Mouse (Mus musculus) brown adipose tissue, adult 24 weeks (tissue): Measurements from ENCODE around the gene Fam53b. TPM values are rescaled to one million over a fixed set of nuclear protein-coding genes. Genes with fewer than 3 reads are reported as not detected.

Experiments
- H3K27ac ChIP-seq: fragments of 200-500 bp; replicated peaks from 2 replicates; pipeline ENCODE4 v1.5.1; 2012; ENCODE audit warnings: low read depth, mild to moderate bottlenecking, low read length
- H3K4me1 ChIP-seq: fragments of 200-500 bp; 2 replicates; pipeline ENCODE4 v1.6.1; 2012; ENCODE audit warnings: low read length, mixed read lengths; ENCODE audit not compliant: control insufficient read depth, insufficient read depth, insufficient read length
- H3K4me3 ChIP-seq: fragments of 200-500 bp; 2 replicates; pipeline ENCODE4 v1.5.1; 2012; ENCODE audit warnings: low read depth, mild to moderate bottlenecking, low read length, moderate library complexity; ENCODE audit not compliant: insufficient read depth
- polyA plus RNA-seq: library from polyadenylated mRNA; stranded (reverse); fragments of >200 nt; gene quantifications from 2 replicates; pipeline ENCODE4 v1.2.4, GENCODE M21; 2012; ENCODE audit not compliant: missing spikeins, insufficient read depth, insufficient read length

The Fam53b gene
- polyA plus RNA-seq, 1 experiment = 44.1 TPM

DNA sequence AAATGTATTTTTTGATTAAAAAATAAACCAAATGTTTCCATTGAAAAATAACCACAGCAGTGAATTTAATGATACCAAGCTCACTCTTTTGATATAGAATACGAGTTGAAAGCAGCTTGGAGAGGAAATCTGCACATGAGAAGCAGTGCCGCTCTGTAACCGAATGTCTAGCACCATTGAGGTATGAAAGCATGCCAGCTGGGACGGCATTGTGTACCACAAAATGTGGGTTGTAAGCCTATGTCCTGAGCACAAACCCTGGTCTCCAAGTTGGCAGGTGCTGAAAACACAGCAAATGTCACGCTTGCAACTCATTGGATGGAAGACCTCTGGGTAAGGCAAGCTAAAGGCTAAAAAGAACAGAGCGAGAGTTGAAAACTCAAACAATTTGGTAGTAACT lies 3.4 kb upstream of the Fam53b start:
- Histone ChIP-seq H3K4me3 (no peak overlapping the region), H3K27ac (no peak overlapping the region), H3K4me1 (no peaks in the 10 kb centered on the region)

DNA sequence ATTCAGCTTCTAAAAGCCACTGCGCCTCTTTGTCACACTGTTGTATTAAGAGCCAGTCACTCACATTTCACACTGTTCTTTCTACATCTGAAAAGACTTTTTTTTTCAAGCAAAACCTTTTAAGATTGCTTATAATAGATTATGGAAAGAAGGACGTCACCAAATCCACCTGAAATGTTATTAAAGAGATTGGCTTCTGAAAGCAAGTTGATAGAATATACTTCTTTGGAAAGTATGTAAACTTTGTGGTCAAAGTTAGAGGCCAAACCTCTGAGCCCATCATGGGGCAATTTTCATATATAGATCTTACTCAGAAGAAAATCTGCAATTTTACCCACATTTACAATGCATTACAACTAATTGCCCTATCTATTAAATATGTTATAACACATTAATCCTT lies 2.8 kb upstream of the Fam53b start:
- Histone ChIP-seq H3K27ac (no peak overlapping the region), H3K4me3 (no peak overlapping the region), H3K4me1 (no peaks in the 10 kb centered on the region)

DNA sequence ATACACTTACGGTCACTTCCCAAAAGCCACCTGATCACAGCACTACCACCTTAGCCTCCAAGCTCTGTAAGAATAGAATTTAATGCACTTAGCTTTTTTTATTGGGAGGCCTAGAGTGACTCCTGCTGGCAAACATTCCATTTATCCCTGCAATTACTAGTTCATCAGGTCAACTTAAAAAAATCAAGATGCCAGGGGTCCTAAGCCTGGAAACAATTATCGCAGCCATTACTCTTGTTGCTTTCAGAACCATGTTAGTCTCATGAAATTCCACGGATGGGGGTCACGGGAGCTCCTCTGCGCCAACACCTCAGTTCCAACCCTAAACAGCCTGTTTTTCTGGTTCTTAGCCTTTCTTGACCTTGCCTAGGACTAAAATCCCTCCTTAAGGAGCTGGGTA lies 1.4 kb upstream of the Fam53b start:
- Histone ChIP-seq H3K27ac (no peak overlapping the region), H3K4me3 (no peak overlapping the region), H3K4me1 (no peaks in the 10 kb centered on the region)

DNA sequence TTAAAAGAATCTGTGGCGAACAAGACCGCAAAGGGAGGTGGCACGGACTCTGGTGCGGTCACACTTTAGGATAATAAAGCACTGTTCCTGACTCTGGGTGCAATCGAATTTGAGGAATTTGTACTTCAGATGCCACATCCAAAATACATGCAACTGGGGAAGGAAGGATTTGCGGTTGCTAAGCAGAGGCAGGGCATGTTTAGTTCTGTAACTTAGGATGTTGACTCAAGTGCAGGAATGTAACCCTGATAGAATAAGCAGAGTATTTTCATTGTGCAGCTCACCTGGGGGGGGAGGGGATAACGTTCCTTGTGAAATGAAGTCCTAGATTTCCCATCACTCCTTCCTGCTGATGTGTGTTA lies 384 bp upstream of the Fam53b start:
- peak overlapping the region; percentile 76 for H3K4me3 ChIP-seq
- H3K27ac ChIP-seq = peak overlapping the region; percentile 91
- H3K4me1 ChIP-seq = peaks cover 5% of the 10 kb centered on the region; the same call in 1 of the 2 replicates

DNA sequence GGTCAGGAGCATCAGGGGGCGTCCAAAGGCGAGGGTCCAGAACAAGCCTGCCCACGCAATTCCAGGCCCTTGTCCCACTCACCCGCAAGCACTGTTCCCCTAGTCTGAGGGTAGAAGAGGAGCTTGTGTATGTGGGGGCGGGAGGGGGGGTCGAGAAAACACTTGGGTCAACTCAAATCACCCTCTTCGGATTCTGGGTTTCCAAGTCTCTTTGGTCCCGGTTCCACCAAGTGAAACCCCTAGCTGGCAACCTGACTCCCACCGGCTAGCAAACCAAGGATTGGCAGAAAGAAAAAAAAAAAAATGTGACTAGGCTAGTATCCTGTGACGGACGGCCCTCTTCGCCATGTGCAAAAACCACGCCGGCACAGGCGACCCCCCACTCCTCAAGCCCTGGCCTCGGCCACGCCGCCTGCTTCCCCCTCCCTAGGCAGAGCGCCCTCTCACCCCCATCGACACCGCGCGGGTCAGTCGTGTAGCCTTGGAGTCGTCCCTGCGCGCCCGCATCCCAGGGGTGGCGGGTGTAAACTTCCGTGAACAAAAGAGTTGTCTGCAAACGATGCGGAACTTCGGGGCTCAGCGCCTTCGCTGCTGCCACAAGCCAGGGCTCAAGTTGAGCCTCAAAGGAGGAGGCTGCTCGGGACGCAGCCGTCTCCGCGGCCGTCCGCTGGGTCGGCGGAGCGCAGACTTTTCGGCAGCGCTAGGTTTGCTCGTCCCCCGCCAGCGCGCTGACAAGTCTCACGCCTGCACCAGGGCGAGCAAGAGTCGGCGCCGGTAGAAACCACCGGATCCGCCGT lies 869 bp downstream of the Fam53b start:
- peak overlapping the region; percentile 76 for H3K4me3 ChIP-seq
- H3K4me1 ChIP-seq = peaks cover 14% of the 10 kb centered on the region
- peak overlapping the region; percentile 91 for H3K27ac ChIP-seq

DNA sequence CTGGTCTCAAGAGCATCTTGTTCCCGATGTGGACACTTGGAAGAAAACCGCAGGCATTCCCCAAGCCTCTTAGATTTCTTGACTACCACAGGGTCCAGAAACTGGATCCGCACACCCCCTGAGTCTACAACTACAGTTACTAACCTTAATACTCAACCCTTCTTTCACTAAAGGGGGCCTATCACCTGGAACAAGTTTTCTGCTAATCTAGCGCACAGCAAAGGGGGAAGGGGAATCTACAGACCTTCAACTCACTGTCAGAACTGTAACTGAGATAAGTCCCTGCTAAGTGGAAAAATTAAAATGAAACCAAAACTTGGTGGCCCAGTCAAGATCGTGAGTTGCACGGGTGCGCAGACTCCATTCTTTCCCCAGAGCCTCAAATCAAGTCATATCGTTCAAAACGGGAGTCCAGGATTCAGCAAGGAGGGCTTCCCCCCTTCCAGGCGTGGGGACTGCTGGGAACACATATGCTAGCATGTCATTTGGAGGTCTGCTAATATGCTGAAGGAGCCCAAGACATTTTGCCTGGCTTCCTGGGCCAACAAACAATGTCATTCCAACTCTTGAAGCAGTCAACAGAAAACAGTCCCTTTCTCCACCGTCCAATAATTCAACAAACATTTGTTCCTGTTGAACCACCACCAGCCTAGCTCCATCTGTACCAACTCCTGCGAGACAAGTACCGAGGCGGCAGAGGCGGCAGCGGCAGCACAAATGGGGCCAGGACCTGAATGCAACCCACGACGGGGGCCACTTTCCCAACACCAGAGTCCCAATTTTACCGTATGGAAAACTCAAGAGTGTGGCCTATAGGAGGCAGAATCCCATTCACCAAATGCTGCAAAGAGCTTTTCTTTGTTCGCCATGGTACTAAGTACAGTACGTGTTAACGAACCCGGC lies 1.7 kb downstream of the Fam53b start:
- H3K4me3 ChIP-seq = peak overlapping the region; percentile 76
- peak overlapping the region; percentile 91 for H3K27ac ChIP-seq
- peaks cover 22% of the 10 kb centered on the region for H3K4me1 ChIP-seq

DNA sequence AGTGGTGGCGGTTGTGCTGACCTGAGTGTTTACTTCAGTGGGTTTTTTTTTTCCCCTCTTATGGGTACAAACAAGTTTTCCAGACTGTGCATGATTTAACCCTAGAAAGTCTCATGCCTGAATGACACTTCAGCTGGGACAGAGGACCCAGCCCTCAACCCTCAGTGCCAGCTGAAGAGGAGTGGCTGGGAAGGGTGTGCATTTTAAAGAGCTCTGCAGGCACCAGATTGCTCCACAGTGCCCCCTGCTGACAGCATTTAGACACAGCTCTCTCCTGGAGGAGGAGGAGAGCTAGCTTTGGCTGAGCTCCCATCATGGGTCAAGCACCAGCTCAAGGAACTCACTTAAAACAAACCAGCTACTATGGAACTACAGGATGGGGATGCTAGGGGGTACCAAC lies 2.8 kb downstream of the Fam53b start:
- Histone ChIP-seq H3K27ac (peak overlapping the region; percentile 44), H3K4me1 (peaks cover 32% of the 10 kb centered on the region), H3K4me3 (peak overlapping the region; percentile 30)

DNA sequence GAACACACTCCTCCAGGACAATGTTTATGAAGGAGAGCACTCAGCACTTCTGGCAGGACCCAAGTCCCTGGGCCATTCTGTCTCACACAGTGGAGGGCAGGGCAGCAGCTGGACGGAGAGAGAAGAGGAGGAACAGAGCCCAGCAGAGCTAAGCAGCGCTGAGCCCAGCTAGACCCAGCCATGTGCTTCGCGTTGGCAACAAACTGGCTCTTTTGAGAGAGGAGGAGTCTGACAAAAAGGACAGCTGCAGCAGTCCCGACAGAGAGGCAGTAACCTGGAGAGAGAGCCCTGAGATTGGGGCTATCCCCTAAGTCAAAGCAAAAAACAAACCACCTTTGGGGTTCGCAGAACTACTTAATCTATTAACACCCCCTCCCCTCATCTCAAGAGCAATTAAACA lies 3.3 kb downstream of the Fam53b start:
- H3K4me1 ChIP-seq = peaks cover 37% of the 10 kb centered on the region

DNA sequence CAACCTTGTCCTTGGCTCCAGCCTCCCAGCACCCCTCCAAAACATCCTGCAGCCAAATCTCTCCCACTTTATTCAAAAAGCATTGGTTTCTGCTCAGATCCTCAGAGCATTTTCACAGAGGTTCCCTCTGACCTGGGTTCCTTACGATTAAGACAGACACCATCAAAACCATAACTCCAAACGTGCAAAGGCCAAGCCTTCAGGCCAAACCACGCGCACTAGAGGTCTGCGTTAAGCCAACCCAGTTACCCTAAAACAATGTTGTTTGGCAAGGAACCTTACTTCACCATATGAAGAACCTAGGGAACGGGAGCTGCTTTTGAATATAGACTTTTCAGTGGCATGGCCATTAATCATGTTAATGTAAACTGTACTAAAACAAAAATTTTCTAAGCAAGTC lies 4.0 kb downstream of the Fam53b start:
- H3K4me3 ChIP-seq = 0 out of 2 replicates have a peak overlapping the region, but pooled peaks have one; percentile 7
- peaks cover 42% of the 10 kb centered on the region for H3K4me1 ChIP-seq
- peak overlapping the region; percentile 33 for H3K27ac ChIP-seq

More for the DNA sequence above, 3.3 kb downstream of the Fam53b start:
- Histone ChIP-seq H3K4me3 (0 out of 2 replicates have a peak overlapping the region, but pooled peaks have one; percentile 3), H3K27ac (peak overlapping the region; percentile 33)

DNA sequence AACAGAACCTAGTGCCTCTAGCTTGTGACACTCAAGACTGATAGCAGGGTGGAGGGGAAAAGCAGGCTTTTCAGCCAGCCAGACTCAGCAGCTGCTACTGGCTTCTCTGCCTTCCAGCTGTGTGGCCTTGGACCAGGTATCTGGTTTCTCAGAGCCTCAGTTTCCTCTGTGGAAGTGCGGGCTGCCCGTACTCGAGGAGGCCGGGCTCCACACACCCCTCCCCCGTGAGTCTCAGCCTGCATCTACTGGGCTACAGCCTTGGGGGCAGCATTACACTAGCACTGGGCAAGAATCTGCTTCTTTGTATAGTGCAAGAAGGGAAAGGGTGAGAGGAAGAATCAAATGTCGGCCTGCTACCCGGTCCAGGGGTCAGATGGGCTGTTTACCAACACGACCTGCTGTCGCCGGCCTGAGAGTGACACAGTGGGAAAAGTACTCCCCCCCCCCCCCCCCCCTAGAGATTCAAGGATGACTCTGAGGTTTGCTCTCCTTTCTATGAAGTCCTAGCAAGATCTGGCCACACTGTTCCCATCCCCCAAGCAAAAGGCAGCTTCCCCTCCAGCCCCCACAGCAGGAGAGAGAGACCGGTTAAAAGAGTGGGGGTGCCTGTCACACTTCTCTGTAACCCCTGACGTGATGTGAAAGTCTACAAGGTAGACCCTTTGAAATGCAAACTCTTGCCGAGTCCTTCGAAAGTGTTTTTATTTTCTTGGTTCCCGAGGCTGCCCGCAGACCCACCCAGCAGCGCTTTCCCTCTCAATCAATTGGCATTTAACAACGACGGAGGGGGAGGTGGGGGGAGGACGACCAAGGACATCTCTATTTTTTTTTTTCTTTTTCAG lies 4.6 kb downstream of the Fam53b start:
- H3K4me3 ChIP-seq = peak overlapping the region; percentile 7; the same call in 1 of the 2 replicates
- peak overlapping the region; percentile 78 for H3K27ac ChIP-seq
- H3K4me1 ChIP-seq = peaks cover 48% of the 10 kb centered on the region

DNA sequence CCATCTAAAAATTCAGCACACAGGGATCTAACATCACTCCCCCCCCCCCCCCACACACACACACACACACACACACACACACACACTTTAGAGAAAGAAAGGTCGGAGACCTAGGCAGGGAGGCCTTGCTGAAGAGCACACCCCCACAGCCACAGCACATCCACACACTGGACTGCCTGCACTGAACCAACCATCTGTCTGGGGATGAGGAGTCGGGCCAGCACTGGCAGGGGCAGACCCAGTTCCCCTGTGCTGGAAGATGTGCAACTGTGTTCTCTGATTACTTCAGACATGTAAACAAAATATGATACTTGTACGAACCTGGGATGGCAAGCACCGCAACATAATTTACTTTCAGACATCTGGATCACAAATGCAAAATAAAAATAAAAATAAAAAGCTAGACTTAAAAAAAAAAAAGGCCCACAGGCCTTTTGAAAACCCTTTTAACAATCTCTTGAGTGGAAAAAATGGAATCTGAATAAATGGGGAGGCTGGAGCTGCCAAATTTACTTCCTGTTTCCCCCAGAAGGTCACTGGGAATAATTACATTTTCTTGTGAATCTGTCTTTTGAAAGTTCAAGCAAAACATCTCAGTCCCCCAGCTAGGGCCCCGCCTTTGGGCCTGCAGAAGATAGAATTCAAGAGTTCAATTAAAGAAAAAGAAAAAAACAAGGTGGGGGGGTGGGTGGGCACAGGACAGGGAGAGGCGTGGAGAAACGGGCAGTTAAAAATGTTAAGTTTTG lies 5.5 kb downstream of the Fam53b start:
- Histone ChIP-seq H3K4me1 (peaks cover 56% of the 10 kb centered on the region), H3K27ac (peak overlapping the region; percentile 78), H3K4me3 (no peak overlapping the region; the same call in 1 of the 2 replicates)

DNA sequence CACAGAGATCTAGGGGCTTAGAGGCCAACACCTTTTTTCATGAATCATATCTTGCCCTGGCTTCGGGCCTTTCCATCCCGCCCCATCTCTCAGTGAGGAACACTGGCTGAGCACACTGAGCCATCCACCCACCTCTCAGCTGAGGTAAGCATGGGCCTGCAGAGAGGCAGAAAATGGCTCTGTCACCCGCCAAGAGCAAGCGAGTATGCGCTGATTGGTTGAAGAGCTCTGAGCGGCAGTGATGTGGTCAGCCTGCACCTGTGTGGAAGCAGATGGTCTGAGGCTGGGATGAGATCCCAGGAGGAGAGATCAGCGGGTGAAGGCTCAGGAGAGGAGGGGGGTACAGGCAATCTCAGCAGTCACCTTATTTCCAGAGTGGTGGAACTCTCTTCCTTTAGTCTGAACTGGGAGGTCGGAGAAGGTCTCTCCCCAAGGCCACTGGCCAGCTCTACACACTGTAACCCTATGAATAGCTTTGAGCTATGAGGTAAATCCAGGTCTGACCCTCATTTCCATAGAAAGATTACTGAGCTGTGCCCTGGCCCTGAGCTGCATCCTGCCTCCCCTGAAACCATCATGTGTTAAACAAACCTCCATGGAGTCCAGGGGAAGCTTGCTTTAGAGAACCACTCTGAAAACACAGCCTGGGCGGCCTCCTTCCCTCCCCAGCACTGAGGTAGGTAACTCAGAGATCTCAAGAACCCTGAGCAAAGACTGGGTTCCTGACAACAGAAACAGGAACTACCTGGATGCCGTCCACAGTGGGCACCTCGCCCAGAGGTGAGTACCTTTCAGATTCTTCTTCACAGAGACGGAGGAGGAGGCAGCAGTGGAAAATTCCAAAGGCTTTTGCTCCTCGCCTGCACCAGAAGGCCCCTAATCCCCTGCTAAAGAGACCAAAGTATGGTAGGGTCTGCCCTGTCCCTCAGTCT lies 6.5 kb downstream of the Fam53b start:
- H3K4me3 ChIP-seq = no peak overlapping the region
- H3K27ac ChIP-seq = peak overlapping the region; percentile 69
- H3K4me1 ChIP-seq = peaks cover 66% of the 10 kb centered on the region

DNA sequence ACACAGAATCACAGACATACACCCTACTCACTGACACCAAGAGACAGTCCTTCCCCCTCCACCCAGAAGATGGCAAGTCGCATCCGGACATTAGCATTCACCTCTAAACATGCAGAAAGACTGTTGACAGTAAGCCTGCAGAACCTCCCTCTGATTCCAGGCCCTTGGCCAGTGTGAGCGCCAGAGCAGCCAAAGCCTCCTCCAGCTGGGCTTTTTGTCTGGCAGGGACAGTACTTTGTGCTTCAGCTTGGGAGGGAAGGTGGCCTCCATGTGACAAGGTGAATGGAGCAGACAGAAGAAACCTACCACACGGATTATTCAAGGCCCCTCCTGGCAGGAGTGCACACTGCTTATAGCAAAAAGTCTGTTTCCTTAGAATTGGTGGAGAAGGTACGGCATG lies 7.4 kb downstream of the Fam53b start:
- Histone ChIP-seq H3K27ac (peak overlapping the region; percentile 69), H3K4me1 (peaks cover 75% of the 10 kb centered on the region), H3K4me3 (no peak overlapping the region)
